Mouse (Mus musculus) CH12.LX (cell line): ENCODE measurements around the gene AW011738.

ENCODE experiments used
- EP300 ChIP-seq: IDR thresholded peaks from 2 replicates; pipeline ENCODE4 v1.6.1; 2011; ENCODE audit warnings: low read length, improper control_type of control experiment
- ETS1 ChIP-seq: conservative IDR thresholded peaks from 2 replicates; pipeline ENCODE4 v1.6.1; 2012; ENCODE audit warnings: low read depth, mild to moderate bottlenecking, inconsistent platforms, low read length, improper control_type of control experiment, moderate library complexity

GRCm38 (mm10) chr4:156208872-156209271 is 5.8 kb downstream of the AW011738 start:
- no peak for TF ChIP-seq ETS1
- TF ChIP-seq EP300, result no peak
